Mouse (Mus musculus) forelimb bud, embryonic 11.5 days (tissue): ENCODE measurements at regions not wholly inside any gene's neighbourhood (a gene's known extent, or its start where the extent isn't known, plus 50 kb on each side); places are given as distances from the start of the nearest gene placed in this dataset.

ENCODE experiments used
- DNase-seq: peaks from one replicate; pipeline ENCODE4 v3.0.0-alpha.2; 2012; ENCODE audit warnings: low read depth, low spot score

DNA sequence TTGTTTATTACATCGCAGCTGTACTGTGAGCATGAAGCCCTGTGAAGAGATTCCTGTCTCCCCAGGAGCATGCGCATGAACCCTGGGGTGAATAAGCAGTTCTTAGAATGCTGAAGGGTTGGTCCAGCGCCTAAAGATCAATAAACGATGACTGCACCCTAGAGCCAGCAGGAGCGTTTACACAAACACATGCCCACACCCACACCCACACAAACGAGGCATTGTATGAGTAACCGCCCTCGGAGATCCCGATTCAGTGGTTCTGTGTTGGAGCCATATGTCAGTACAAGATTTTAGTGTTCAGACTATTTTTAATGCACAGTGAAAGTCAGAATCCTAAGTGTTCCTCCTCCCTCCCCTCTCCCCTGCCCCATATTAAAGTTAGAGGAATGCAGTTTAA, 57.3 kb downstream of the Edn1 start:
- DNase-seq, result no peak

DNA sequence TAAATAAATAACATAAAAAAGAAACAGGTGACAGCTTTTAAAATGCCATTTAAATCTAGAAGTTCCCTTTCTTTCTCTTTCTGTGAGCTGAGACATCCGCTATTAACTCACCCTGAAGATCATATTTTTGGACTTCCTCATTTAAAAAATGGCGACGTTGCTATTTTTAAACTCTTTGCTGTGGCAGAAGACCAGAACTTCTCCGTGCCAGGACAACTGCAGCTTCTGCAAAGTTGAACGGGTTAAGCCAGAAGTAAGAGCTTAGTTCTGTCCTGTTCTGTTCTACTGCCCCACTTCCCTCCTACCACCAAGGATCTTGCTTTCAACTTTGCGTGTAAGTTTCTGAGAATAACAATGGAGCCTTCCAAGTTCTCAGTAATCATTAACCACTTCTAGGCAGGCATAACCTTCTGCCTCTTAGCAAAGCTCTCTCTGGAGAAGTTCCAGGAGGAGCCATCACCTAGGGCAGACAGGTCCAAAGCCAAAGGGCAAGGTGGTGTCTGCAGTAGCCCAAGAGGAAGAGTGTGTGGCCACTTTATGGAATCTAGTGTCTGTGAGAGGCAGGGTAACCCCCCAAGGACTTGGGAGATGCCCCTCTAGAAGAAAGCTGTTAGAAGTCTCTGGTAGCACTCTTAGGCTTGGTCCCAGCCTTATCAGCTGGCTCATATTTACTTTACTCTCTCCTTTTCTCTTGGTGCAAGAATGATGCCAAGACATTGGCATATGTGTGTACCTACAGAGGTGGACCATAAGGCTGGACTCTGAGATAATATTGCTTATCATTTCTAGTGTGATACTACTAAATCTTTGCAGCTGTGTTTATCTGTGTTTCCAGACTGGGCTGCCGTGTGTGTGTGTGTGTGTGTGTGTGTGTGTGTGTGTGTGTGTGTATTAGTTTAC, 66.6 kb downstream of the Edn1 start:
- DNase-seq, result no peak

GRCm38 (mm10) chr13:42369826-42370225, 68.5 kb downstream of the Edn1 start:
- DNase-seq, result no peak

DNA sequence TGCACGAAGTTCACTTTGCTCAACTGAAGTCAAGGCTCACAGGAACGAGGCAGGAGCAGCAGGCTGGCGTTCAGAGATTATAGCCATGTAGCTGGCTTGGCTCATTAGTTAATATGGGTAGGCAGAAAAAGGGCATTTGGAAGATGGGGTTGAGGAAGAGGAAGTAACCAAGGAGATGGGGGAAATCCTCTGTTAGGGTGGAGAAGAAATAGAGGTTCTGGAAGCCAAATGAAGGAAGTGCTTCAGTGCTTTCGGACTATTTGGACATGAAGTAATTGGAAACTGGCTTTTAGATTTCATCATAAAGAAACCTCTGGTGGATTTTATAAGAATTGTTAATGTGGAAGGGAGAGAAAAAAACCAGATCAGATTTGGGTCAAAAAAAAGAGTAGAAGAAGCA, 70.9 kb downstream of the Edn1 start:
- no peak for DNase-seq

DNA sequence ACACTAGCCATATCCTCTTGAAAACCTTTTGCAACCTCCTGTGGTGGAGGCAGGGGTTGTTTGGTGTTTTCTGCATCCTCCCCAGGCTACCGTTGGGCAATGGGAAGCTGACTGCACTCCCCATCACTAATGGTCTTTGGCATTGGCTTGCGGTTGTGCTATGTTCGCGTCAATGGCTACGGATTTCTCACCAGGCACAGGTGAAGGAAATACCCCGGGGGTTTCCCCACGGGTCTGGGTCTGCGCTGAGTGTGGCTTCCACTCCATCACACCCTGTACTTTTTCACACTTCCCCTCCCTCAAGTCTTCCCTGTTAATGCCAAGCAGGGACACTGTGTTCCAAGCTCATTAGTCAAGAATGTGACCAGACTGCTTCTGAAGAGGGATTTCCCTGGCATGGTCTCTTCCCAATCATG, 72.9 kb downstream of the Edn1 start:
- no peak for DNase-seq

DNA sequence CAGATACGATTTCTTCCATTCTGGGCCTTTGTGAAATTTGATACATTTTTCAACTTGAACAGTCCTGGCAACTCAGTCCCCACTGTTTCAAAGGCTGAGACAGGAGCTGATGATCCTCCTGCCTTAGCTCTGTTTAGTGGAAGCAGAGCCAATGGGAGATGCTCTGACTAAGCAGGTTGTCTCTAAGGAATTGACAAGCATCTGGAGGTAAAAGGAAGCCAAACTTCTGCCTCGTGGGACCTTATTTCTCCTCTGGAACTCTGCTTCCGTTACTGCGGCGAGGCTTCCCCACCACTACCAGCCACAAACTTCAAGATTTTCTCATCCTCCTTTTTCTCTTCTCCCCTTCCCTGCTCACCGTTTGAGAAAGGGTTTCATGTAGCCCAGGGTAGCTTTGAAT, 78.4 kb downstream of the Edn1 start:
- DNase-seq, result no peak

DNA sequence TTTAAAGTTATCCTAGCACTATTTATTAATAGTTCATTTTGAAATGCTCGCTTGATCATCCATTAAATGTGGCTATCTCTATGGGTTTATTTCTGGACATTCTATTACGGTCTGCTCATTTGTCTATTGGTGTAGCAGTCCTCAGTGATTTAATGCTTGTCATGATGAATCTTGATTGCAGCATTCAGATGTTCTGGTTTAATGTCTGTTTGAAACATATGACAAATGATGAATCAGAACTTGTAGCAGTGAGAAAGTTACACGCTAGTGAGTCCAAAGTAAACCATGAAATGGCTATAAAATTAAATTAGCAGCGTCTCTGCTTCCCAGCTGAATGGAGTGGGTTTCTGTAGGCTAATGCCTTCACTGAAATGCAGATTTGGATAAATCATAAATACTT, 81.8 kb downstream of the Edn1 start:
- DNase-seq, result no peak

GRCm38 (mm10) chr13:42390389-42390788, 89.1 kb downstream of the Edn1 start:
- DNase-seq, result no peak

DNA sequence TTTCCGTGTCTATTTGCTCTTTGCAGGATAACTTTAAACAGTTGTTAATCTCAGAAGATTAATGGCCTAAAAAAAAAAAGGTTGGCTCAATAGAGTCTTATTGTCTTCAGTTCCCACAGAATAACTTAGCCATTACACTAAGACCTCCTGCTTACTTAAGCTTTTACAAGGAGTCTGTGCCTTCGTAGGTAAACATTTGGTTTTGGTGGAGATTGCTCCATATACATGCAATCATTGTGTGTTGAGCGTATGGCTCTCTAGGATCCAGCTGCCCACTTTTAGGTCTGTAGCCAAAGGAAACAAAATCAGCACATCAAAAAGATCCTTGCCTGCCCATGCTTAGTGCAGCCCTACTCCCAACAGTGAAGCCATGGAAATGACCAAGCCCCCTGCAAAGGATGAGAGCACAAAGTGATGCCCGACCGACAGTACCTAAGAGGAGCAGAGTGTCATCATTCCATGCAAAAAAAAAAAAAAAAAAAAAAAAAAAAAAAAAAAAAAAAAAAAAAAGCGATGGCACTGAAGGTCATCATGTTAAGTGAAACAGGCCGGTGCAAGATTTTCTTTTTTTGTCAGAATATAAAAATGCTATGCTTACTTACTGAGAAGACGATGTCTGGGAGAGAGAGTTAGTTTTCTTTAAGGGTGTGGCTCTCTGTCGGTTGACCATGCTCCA, 90.2 kb downstream of the Edn1 start:
- DNase-seq, result no peak

DNA sequence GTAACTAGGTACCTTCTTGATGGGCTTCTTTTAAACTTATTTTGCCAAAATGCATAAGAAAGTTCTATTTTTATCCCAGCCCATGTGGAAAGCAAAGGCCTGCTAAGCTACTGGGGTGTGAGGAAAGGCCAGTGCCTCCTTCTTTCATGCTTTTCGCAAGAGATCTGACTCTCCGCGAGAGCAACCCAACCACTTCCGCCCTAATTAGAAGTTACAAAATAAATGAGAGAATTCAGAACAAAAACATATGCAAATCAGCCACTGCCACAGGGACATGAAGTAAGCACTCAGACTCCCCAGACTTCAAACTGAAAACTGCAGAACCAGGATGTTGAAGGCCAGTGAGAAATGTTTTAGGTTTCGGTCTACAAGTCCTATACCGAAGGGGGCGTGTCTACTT, 91.4 kb downstream of the Edn1 start:
- DNase-seq, result no peak

DNA sequence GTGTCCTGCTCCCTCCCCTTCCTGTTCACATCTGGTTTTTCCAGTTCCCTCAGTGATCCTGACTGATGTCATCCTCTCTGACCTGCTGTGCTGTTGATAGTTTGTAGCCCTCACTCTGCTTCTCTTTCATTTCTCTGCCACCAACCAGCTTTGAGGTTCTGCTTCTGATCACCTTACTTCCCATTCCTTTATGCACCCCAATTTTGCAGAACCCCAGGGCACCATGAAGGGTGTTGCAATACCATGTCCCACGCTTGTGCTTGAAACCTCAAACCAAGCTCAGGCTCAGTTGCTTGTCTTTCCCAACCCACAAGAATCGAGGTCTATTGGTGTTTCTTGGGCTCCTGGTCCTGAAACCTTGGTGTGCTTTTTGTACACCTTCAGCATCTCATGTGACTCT, 93.3 kb downstream of the Edn1 start:
- no peak for DNase-seq

- no peak for DNase-seq
Measured at GRCm38 (mm10) chr13:42401513-42401912, 100.2 kb downstream of the Edn1 start.

DNA sequence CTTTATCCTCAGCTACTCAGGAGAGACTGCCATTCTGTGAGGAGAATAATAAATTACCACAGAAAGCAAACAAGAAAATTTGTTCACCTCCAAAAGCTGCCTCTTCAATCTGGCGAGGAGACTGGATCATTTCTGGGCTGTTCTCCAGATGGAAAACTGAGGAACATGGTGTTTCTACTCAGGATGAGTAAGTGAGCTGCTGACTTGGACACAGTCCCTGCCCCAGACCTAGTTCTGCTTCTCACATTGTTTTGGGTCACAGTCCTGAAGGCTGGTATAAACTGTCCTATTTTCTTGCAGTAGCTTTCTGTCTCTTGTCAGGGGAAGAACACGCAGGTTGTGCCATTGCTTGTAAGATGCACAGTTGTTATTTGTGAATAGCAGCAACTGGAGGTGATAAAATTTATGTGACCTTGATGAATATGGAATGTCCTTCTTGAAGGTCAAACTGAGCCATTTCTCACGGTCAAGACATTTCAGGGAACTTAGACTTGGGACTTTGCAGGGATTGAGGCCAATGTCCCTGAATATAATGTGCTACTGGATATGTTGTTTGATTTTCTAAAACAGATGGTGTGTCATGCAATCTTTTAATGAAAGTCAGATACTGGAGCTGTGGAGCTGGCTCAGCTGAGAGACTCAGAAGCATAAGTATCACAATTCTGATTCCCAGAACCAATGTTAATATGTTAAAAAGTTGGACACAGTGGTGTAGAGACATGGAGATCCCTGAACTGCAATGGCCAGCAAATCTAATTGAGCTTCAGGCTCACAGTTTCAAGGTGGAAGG, 102.2 kb downstream of the Edn1 start:
- DNase-seq, result no peak

- no peak for DNase-seq
Measured at GRCm38 (mm10) chr13:42412652-42413282, 111.5 kb downstream of the Edn1 start.

GRCm38 (mm10) chr13:42446921-42447320, 145.6 kb downstream of the Edn1 start:
- DNase-seq, result peak; percentile 49

DNA sequence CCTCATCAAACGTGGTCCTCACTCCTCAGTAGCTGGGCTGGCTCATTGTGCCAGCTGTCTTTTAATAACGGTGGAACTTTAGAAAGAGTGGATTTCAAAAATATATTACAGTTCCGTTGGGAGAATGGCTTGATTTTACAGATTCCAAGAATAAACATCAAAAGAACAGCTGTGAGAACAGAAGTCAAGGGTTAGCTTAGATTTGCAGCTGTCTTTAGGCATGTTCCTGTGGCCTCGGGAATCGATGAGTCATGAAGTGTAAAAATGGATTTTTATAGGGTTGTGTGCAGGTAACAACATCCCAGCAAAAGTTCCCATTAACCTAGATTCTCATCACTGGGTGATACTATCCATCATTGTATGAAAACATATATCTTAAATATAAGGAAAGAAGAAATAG, 152.4 kb downstream of the Edn1 start:
- DNase-seq, result no peak

DNA sequence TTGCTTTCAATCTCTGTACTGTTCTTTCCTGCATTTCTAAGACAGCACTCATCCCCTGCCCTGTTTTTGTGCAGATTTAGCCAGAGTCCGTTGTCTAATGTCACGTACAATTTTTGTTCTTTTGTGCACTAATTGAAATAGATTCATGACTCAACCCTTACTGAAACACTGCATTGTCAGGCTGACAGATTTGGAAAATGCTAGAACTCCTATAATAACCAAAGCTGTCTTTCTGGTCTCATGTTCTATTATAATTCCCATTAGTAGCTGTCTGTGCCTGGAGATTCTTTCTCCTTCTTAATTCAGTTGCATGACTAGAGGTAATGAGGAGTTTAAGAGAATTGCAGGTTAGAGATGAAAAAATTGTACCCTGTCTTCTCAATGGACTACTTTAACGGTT, 158.6 kb downstream of the Edn1 start:
- no peak for DNase-seq

DNA sequence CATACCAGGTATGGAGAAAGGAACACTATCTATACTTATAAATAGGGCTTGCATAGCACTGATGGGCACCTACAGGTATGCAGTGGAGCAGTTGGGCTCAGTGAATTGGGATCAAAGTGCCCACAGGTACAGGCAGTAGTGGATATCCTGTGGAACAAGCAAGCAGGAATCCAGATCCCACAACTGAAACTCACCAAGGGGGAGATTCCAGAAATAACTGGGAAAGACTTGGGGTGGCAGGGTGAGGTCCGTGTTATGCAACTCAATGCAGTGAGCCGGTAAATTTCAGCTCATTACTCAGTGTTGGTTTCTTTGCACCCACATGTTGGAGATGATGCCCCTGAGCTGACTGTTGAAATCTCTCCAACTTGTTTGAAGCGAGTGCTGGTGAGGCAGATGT, 177.5 kb downstream of the Edn1 start:
- no peak for DNase-seq

- no peak for DNase-seq
Measured at GRCm38 (mm10) chr13:42490956-42491680, 189.3 kb upstream of the Phactr1 start.

GRCm38 (mm10) chr13:42494371-42494770, 186.1 kb upstream of the Phactr1 start:
- DNase-seq, result no peak

DNA sequence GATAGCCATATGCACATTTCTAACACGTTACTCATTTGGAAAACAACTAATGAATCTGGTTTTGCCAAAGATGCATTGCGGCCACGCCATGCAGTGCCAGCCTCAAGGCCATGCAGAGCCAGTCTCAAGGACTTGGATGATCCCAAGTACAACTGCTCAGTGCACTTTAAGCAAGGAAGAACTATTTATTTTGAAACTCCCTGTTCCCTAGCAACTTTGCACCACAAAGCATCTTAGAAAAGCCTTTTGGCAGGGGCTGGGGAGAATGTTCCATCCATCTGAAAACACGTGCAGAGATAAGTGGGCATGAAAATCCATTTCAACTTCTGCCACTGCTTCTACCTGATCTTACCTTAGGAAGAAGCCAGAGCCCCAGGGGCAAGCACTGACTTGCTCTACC, 182.1 kb upstream of the Phactr1 start:
- no peak for DNase-seq
